Mouse (Mus musculus): Measurements from ENCODE around the gene Tanc2. TPM values are rescaled to one million over a fixed set of nuclear protein-coding genes. Genes with fewer than 3 reads are reported as not detected.

Gene Tanc2
- polyA plus RNA-seq, 1 experiment from 2014 or later, result 12.7 TPM

DNA sequence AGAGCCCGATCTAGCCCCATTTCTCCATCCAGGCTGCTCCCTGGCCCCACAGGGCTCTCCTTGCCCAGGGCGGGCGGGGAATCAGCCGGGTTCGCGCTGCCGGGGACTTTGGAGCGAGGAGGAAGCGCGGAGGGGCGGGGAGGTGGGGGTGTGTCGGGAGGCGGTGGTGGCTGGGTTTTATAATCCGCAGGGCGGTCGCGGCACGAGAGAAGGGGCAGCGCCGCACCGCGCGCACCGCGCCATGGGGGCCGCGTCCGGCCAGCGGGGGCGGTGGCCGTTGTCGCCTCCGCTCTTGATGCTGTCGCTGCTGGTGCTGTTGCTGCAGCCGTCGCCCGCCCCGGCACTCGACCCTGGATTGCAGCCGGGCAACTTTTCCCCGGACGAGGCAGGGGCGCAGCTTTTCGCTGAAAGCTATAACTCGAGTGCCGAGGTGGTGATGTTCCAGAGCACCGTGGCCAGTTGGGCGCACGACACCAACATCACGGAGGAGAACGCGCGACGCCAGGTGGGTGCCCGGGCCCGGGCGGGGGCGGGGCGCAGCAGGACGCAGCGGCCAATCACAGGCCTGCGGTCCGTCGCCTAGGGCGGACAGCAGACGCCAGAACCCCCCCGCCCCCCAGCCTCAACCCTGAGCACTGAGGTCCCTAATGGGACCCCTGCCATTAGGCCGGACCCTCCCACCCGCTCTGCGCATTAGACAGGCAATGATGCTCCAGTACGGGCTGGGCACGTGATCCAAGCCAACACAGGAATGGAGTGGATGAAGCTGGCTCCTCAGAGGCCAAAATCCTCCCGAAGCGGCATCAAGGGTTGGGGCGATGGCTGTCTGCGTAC, 378.2 kb downstream of the Tanc2 start, which contains the start of gene Ace:
TSS of gene Ace (plus strand) at position 205 of the 834 bp plus-strand sequence.
- H3K27me3 ChIP-seq, result peaks cover 28% of the 10 kb centered on the region
- no peak for DNase-seq (ENCODE audit: low read depth, low spot score)
- CTCF ChIA-PET, result no interaction called here
- POLR2A ChIA-PET, result interaction anchor here (0.6 to 1.1 kb wide), 2 partner anchors 59 to 725 kb away, joined by 3 to 4 read pairs; no protein-coding TSS in a partner anchor
- ATAC-seq, result no peak
- in situ Hi-C loops (cut with MboI; ENCODE audit: low pct_unique_long_range_greater_than_20kb), result loop anchor here (5.0 kb wide), 1 partner anchor 36 kb away; no protein-coding TSS in a partner anchor
- TF ChIP-seq CTCF (IDR thresholded peaks at IDR 0.05), result no peak

DNA sequence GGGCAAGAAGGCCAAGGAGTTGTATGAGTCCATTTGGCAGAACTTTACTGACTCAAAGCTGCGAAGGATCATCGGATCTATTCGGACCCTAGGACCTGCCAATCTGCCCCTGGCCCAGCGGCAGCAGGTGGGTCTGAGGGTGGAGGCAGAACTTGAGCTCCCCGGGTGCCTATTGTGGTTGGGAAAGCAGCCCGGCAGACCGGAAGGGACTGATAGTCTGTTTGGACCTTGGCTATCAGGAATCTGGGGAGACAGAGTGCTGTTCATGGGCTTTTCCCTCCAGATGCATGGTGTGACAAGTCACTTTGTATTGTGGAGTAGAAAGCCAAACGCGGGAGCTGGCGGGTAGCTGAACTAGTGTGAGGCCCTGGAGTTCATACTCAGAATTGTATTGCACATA, 379.2 kb downstream of the Tanc2 start:
- ChIA-PET CTCF (interaction anchor here (0.8 kb wide), 1 partner anchor 9 kb away, joined by 3 read pairs; no protein-coding TSS in a partner anchor), POLR2A (interaction anchor here (1.1 kb wide), 1 partner anchor 58 kb away, joined by 4 read pairs; no protein-coding TSS in a partner anchor)
- DNase-seq (ENCODE audit: low read depth, low spot score) (no peak), ATAC-seq (no peak)
- no peak for TF ChIP-seq CTCF (IDR thresholded peaks at IDR 0.05)
- in situ Hi-C loops (cut with MboI; ENCODE audit: low pct_unique_long_range_greater_than_20kb), result loop anchor here (5.0 kb wide), 1 partner anchor 37 kb away; no protein-coding TSS in a partner anchor
- H3K27me3 ChIP-seq, result peaks cover 30% of the 10 kb centered on the region

DNA sequence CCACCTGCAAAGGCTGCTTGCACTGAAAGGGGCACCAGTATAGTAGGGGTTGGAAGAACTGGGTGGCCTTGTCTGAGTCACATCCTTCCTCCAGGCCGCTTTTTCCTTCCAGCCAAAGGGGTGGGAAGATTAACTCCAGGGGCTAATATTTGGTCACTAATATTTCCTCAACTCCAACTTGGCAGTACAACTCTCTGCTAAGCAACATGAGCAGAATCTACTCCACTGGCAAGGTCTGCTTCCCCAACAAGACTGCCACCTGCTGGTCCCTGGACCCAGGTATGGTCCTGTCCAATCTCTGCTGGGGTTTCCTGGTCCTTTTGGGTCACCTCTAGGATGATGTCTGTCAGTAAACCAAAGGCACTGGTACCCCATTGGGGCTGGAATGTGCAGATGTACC, 379.7 kb downstream of the Tanc2 start:
- DNase-seq (ENCODE audit: low read depth, low spot score) (no peak), ATAC-seq (no peak)
- no peak for TF ChIP-seq CTCF (IDR thresholded peaks at IDR 0.05)
- in situ Hi-C loops (cut with MboI; ENCODE audit: low pct_unique_long_range_greater_than_20kb), result loop anchor here (5.0 kb wide), 1 partner anchor 37 kb away; no protein-coding TSS in a partner anchor
- POLR2A ChIA-PET, result no interaction called here
- CTCF ChIA-PET, result no interaction called here
- peaks cover 33% of the 10 kb centered on the region for H3K27me3 ChIP-seq

DNA sequence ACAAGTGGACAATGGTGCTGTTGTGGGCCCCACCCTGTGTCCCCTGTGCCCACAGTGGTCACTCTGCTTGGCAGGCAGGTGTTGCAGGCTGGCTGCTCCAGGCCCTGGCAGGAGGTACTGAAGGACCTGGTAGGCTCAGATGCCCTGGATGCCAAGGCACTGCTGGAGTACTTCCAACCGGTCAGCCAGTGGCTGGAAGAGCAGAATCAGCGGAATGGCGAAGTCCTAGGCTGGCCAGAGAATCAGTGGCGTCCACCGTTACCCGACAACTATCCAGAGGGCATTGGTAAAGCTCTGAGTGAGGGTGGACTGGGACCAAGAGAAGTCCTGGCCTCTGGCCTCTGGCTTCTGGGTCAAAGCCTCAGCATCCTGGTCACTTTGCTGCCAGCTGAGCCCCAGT, 384.8 kb downstream of the Tanc2 start:
- in situ Hi-C loops (cut with MboI; ENCODE audit: low pct_unique_long_range_greater_than_20kb), result no loop called here
- no peak for DNase-seq (ENCODE audit: low read depth, low spot score)
- CTCF ChIA-PET, result no interaction called here
- TF ChIP-seq CTCF (IDR thresholded peaks at IDR 0.05), result no peak
- POLR2A ChIA-PET, result no interaction called here
- H3K27me3 ChIP-seq, result peaks cover 14% of the 10 kb centered on the region
- ATAC-seq, result no peak

DNA sequence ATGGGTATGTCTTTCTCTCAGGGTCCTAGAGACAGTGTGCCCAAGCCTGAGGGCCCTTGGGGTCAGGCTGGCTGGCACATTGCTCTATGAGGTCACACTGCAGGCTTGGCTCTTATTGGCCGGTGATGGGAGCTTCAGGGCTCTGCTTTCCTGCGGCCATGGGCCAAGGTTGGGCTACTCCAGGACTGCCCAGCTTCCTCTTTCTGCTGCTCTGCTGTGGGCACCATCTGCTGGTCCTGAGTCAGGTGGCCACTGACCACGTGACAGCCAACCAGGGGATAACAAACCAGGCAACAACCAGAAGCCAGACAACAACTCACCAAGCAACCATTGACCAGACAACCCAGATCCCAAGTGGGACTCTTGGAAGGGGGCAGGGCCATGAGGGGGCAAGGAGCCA, 385.3 kb downstream of the Tanc2 start:
- POLR2A ChIA-PET, result no interaction called here
- H3K27me3 ChIP-seq, result peaks cover 17% of the 10 kb centered on the region
- DNase-seq (ENCODE audit: low read depth, low spot score) (no peak), ATAC-seq (no peak)
- no peak for TF ChIP-seq CTCF (IDR thresholded peaks at IDR 0.05)
- in situ Hi-C loops (cut with MboI; ENCODE audit: low pct_unique_long_range_greater_than_20kb), result no loop called here
- CTCF ChIA-PET, result no interaction called here

DNA sequence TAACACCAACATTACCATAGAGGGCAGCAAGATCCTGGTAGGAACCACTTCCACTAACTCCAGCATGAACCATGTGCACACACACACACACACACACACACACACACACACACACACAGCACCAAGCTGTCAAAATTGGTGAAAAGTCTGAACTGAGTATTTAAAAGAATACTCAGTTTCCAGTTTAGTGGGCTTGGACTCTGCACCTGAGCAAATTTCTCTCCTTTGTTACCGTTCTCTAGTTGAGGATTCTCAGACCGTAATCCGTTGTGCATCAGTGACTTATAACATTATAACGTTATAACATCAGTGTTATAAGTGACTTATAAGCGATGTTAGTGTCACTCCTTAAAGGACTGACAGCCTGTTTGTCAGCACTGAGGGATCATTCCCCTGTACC, 385.9 kb downstream of the Tanc2 start:
- H3K27me3 ChIP-seq, result peaks cover 18% of the 10 kb centered on the region
- DNase-seq (ENCODE audit: low read depth, low spot score) (no peak), ATAC-seq (no peak)
- ChIA-PET CTCF (no interaction called here), POLR2A (no interaction called here)
- in situ Hi-C loops (cut with MboI; ENCODE audit: low pct_unique_long_range_greater_than_20kb), result no loop called here
- no peak for TF ChIP-seq CTCF (IDR thresholded peaks at IDR 0.05)

DNA sequence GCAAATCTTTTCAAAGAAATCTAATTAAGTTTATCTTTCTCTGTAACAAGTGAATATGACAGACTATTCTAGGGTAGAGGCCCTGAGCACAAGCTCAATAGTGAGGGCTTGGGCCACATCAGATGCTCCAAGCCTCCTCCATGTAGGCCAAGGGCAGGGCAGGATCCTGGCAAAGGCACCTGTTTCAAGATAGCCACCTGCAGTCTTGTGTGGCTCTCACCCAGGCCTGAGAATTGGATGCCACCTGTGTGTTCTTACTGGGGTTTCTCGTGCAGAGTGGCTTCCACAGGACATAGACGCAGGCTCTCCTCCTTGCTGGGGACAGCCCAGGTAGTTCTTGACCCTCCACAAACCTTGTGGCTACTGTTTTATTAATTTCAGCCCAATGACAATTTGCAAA, 388.4 kb downstream of the Tanc2 start:
- in situ Hi-C loops (cut with MboI; ENCODE audit: low pct_unique_long_range_greater_than_20kb), result no loop called here
- no peak for ATAC-seq
- POLR2A ChIA-PET, result no interaction called here
- no peak for TF ChIP-seq CTCF (IDR thresholded peaks at IDR 0.05)
- no peak for DNase-seq (ENCODE audit: low read depth, low spot score)
- H3K27me3 ChIP-seq, result peaks cover 20% of the 10 kb centered on the region
- CTCF ChIA-PET, result no interaction called here

DNA sequence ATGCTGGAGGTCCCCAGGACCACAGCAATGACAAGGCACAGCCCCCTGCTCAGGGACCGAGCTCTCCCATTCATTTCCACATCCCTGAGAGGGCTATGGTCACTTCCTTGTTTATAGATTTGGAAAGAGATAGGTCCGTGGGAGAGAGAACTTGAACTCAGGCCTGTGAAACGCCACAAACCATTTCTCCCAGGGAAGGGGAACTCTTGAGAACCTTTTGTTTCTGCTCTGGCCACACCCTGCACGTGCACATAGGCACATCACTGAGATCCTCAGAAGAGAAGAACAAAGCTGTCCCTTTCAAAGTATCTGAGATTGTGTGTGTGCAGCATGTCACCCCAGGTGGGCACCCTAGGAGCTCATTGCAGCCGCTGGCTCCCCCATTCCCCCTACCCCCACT, 388.8 kb downstream of the Tanc2 start:
- no peak for DNase-seq (ENCODE audit: low read depth, low spot score)
- in situ Hi-C loops (cut with MboI; ENCODE audit: low pct_unique_long_range_greater_than_20kb), result no loop called here
- ChIA-PET CTCF (no interaction called here), POLR2A (interaction anchor here (0.7 kb wide), 1 partner anchor 27 kb away, joined by 3 read pairs; no protein-coding TSS in a partner anchor)
- peaks cover 20% of the 10 kb centered on the region for H3K27me3 ChIP-seq
- ATAC-seq, result no peak
- TF ChIP-seq CTCF (IDR thresholded peaks at IDR 0.05), result no peak

Other genes starting within 250 kb of the Tanc2 start
- 0.06 TPM for gene March10, start 133.3 kb upstream of the Tanc2 start, polyA plus RNA-seq (2021)

Data from Patski (cell line).